Mouse (Mus musculus): ENCODE results near the gene Pick1. TPM values are rescaled to one million over a fixed set of nuclear protein-coding genes. Genes with fewer than 3 reads are reported as not detected.

Gene Pick1
- polyA plus RNA-seq, 1 experiment from 2014 or later: 18.7 TPM

DNA sequence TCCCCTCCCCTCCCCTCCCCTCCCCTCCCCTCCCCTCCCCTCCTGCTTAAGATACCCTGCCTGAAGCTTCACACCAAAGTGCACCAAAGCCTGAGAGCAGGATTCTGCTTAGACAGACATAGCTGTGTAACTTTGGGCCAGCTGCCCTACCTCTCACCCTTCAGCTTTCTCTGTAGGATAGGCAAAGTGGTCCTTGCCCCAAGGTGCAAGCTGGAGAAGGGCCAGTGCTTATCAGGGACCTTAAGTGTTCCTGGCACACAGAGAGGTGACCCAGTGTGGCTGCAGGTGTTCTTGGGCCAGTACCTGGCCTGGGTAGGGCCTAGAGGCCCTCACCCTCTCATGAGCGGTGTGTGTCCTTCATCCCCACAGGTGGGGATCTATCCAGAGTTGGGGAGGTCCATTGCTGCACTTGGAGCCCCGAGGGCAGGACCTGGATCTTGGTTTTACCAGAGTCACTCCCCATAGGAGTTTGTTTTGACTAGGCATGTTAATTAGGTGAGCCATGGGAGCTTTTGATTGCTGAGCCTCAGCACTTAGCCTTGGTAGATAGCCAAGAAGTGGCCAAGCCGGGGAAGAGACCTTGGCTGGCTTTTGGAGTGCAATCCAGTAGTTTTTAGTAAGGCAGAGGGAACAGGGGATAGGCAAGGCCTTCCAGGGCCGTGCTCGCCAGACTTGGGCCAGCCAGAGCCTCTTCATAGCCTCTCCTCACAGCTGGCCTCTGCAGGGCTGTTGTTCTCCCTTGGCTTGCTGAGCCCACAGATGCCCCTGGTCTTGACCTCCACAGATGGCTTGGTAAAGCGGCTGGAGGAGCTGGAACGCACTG is 15.3 kb downstream of the Pick1 start:
- TF ChIP-seq CTCF (IDR thresholded peaks at IDR 0.05; ENCODE audit: low read depth): no peak
- Histone ChIP-seq H3K36me3 (ENCODE audit: insufficient read depth) (peaks cover 55% of the 10 kb centered on the region), H3K27ac (ENCODE audit: low read depth) (no peak overlapping the region), H3K4me1 (ENCODE audit: insufficient read depth) (no peaks in the 10 kb centered on the region), H3K9me3 (ENCODE audit: low read depth, low read length) (no peaks in the 10 kb centered on the region), H3K4me2 (no peak overlapping the region), H3K27me3 (ENCODE audit: insufficient read depth, low read length) (no peaks in the 10 kb centered on the region), H3K4me3 (ENCODE audit: low read depth, low read length) (no peak overlapping the region), H3K9ac (no peak overlapping the region)
- ATAC-seq (ENCODE audit: insufficient read depth) (no peak), DNase-seq (peak; percentile 16)
- 71% methylated on average over 7 of the region's 7 CpGs for whole genome bisulfite sequencing

DNA sequence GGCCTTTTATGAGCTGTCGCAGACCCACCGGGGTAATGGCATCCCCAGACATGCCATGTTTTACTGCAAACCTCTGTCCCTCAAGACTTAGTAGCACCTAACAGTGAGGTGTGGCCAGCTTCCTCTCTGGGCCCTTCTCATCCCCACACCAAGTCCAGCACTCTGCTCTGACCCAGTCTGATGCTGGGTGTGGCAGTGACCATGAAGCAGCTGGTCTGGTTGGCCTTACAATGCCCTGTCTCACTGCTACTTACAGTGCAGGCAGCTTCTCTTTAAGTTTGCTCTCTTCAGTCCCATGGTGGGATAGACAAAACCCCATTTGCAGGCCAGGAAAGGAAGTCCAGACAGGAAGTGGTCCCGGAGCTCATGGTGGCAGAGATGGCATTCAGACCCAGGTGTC is 16.3 kb downstream of the Pick1 start:
- no peak for TF ChIP-seq CTCF (IDR thresholded peaks at IDR 0.05; ENCODE audit: low read depth)
- Histone ChIP-seq H3K4me3 (ENCODE audit: low read depth, low read length) (no peak overlapping the region), H3K4me2 (no peak overlapping the region), H3K27me3 (ENCODE audit: insufficient read depth, low read length) (no peaks in the 10 kb centered on the region), H3K9me3 (ENCODE audit: low read depth, low read length) (no peaks in the 10 kb centered on the region), H3K36me3 (ENCODE audit: insufficient read depth) (peaks cover 50% of the 10 kb centered on the region), H3K9ac (no peak overlapping the region), H3K4me1 (ENCODE audit: insufficient read depth) (no peaks in the 10 kb centered on the region), H3K27ac (ENCODE audit: low read depth) (no peak overlapping the region)
- ATAC-seq (ENCODE audit: insufficient read depth): no peak
- DNase-seq: no peak
- 86% methylated on average over 3 of the region's 3 CpGs for WGBS

DNA sequence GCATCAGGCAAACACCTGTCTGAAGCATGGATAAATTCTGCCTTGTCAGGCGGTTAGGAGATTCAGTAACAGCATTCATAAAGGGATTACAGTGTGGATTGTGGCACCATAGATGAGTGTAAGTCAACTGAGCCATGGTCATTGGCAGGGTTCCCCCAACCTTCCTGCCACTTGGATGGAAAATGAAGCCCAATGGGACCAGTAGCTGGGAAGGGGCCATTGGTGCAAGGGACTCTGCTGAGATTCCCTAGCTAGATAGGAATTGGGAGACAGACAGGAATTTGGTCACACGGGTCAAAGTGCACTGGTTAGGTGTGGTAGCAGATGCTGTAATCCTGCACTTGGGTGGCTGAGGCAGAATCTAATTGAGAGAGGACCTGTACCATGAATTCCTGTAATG is 21.3 kb downstream of the Pick1 start:
- Histone ChIP-seq H3K4me1 (ENCODE audit: insufficient read depth) (peaks cover 6% of the 10 kb centered on the region; the same call in 1 of the 2 replicates), H3K27ac (ENCODE audit: low read depth) (no peak overlapping the region), H3K9me3 (ENCODE audit: low read depth, low read length) (no peaks in the 10 kb centered on the region), H3K27me3 (ENCODE audit: insufficient read depth, low read length) (peaks cover 29% of the 10 kb centered on the region), H3K4me3 (ENCODE audit: low read depth, low read length) (no peak overlapping the region), H3K9ac (no peak overlapping the region), H3K4me2 (no peak overlapping the region), H3K36me3 (ENCODE audit: insufficient read depth) (peaks cover 31% of the 10 kb centered on the region)
- TF ChIP-seq CTCF (IDR thresholded peaks at IDR 0.05; ENCODE audit: low read depth): no peak
- DNase-seq (no peak), ATAC-seq (ENCODE audit: insufficient read depth) (no peak)
- 75% methylated on average over 2 of the region's 2 CpGs for WGBS

- H3K27me3 ChIP-seq (ENCODE audit: insufficient read depth, low read length): peaks cover 29% of the 10 kb centered on the region
- WGBS: 52% methylated on average over 7 of the region's 7 CpGs
- no peak overlapping the region for H3K9ac ChIP-seq
- 0 out of 2 replicates have a peak, but pooled peaks have one; percentile 17 for TF ChIP-seq CTCF (IDR thresholded peaks at IDR 0.05; ENCODE audit: low read depth)
- peaks cover 6% of the 10 kb centered on the region; the same call in 1 of the 2 replicates for H3K4me1 ChIP-seq (ENCODE audit: insufficient read depth)
- ATAC-seq (ENCODE audit: insufficient read depth): no peak
- no peak overlapping the region for H3K4me3 ChIP-seq (ENCODE audit: low read depth, low read length)
- H3K4me2 ChIP-seq: no peak overlapping the region
- H3K27ac ChIP-seq (ENCODE audit: low read depth): no peak overlapping the region
- DNase-seq: no peak
- peaks cover 21% of the 10 kb centered on the region for H3K36me3 ChIP-seq (ENCODE audit: insufficient read depth)
- no peaks in the 10 kb centered on the region for H3K9me3 ChIP-seq (ENCODE audit: low read depth, low read length)
These were observed 22.2 kb downstream of the Pick1 start for GRCm38 (mm10) chr15:79251168-79251567.

DNA sequence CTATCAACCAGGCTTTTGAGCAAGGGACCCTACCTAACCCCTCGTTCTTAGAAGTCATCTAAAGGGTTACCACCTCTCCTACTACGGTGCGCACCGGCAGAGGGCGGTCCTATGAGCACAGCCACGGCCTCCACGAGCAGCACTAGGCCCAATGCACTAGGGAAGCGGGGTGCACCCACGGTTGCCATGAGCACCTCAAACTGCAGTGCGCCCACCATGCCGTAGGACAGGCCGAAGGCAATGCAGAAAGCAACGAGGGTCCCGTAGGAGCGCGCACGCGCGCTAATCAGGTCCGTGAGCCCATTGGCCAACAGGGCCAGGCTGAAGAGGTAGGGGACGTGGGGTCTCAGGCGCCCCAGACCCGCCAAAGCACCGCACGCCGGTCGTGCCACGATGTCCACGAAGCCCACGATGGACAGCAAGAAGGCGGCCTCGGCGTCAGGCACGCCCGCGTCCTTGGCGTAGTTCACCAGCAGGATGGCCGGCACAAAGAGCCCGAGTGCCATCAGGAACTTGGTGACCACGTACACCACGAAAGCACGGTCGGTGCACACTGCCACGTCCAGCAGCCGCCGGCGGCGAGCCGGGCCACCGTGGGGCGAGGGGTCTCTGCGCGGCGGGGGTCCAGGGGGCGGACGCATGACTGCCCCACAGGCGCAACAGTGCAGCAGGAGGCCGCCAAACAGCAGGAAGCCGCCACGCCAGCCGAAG is 23.0 kb downstream of the Pick1 start:
- Histone ChIP-seq H3K4me3 (ENCODE audit: low read depth, low read length) (peak overlapping the region; percentile 41), H3K4me1 (ENCODE audit: insufficient read depth) (peaks cover 6% of the 10 kb centered on the region; the same call in 1 of the 2 replicates), H3K9me3 (ENCODE audit: low read depth, low read length) (no peaks in the 10 kb centered on the region), H3K27ac (ENCODE audit: low read depth) (no peak overlapping the region), H3K9ac (peak overlapping the region; percentile 58), H3K36me3 (ENCODE audit: insufficient read depth) (peaks cover 14% of the 10 kb centered on the region), H3K27me3 (ENCODE audit: insufficient read depth, low read length) (peaks cover 29% of the 10 kb centered on the region), H3K4me2 (peak overlapping the region; percentile 80)
- WGBS: 2% methylated on average over 61 of the region's 61 CpGs
- DNase-seq: peak; percentile 46
- TF ChIP-seq CTCF (IDR thresholded peaks at IDR 0.05; ENCODE audit: low read depth): peak; percentile 41
- ATAC-seq (ENCODE audit: insufficient read depth): peak; percentile 57; the same call in 1 of the 2 replicates

DNA sequence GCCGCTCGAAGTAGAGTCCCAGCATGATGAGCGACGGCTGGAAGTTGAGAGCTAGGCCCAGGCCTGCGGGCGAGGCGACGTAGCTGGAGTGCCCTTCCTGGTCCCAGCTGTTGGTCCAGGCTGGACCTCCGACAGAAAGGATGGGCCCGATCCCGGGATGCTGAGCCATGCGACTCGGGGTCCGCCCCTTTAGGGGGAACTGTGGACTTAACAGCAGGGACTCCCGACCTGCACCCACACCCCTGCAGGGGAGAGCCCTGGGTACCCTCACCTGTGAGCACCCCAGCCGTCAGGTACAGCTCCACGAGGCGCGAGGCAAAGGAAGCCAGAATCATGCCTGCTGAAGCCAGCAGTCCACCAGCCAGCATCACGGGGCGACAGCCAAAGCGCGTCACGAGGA is 23.6 kb downstream of the Pick1 start:
- H3K4me3 ChIP-seq (ENCODE audit: low read depth, low read length): peak overlapping the region; percentile 41
- ATAC-seq (ENCODE audit: insufficient read depth) (peak; percentile 42; the same call in 1 of the 2 replicates), DNase-seq (no peak)
- no peak overlapping the region for H3K27ac ChIP-seq (ENCODE audit: low read depth)
- peaks cover 29% of the 10 kb centered on the region for H3K27me3 ChIP-seq (ENCODE audit: insufficient read depth, low read length)
- peaks cover 13% of the 10 kb centered on the region for H3K36me3 ChIP-seq (ENCODE audit: insufficient read depth)
- peak overlapping the region; percentile 58 for H3K9ac ChIP-seq
- TF ChIP-seq CTCF (IDR thresholded peaks at IDR 0.05; ENCODE audit: low read depth): no peak
- peaks cover 6% of the 10 kb centered on the region; the same call in 1 of the 2 replicates for H3K4me1 ChIP-seq (ENCODE audit: insufficient read depth)
- 30% methylated on average over 24 of the region's 24 CpGs for WGBS
- H3K4me2 ChIP-seq: peak overlapping the region; percentile 80
- no peaks in the 10 kb centered on the region for H3K9me3 ChIP-seq (ENCODE audit: low read depth, low read length)

- H3K4me1 ChIP-seq (ENCODE audit: insufficient read depth): peaks cover 6% of the 10 kb centered on the region; the same call in 1 of the 2 replicates
- ATAC-seq (ENCODE audit: insufficient read depth) (no peak), DNase-seq (no peak)
- H3K4me3 ChIP-seq (ENCODE audit: low read depth, low read length): no peak within 1 kb of the TSS
- 26% methylated on average over 3 of the region's 3 CpGs for WGBS
- H3K9me3 ChIP-seq (ENCODE audit: low read depth, low read length): no peaks in the 10 kb centered on the region
- peaks cover 29% of the 10 kb centered on the region for H3K27me3 ChIP-seq (ENCODE audit: insufficient read depth, low read length)
- no peaks in the 10 kb centered on the region for H3K36me3 ChIP-seq (ENCODE audit: insufficient read depth)
- H3K27ac ChIP-seq (ENCODE audit: low read depth): no peak within 1 kb of the TSS
- no peak within 1 kb of the TSS for H3K4me2 ChIP-seq
- no peak for TF ChIP-seq CTCF (IDR thresholded peaks at IDR 0.05; ENCODE audit: low read depth)
- no peak within 1 kb of the TSS for H3K9ac ChIP-seq
These were observed 25.7 kb downstream of the Pick1 start, which contains the start of gene Slc16a8 for GRCm38 (mm10) chr15:79254661-79255060. Gene Slc16a8, minus strand, starts transcription at chr15:79254761.
